Mouse (Mus musculus): Measurements from ENCODE around the gene Tfdp2. TPM values are rescaled to one million over a fixed set of nuclear protein-coding genes. Genes with fewer than 3 reads are reported as not detected.

Gene Tfdp2
- polyA plus RNA-seq, 1 experiment from 2014 or later, result 100 TPM

GRCm38 (mm10) chr9:96371075-96371474 is 175.0 kb downstream of the Tfdp2 start:
- 69% methylated on average over 5 of the region's 5 CpGs for WGBS (ENCODE audit: insufficient replicate concordance)
- Histone ChIP-seq H3K27ac (replicated peaks) (no peak overlapping the region), H3K9me3 (replicated peaks) (no peaks in the 10 kb centered on the region), H3K4me3 (replicated peaks) (no peak overlapping the region), H3K4me2 (no peak overlapping the region), H3K36me3 (replicated peaks) (no peaks in the 10 kb centered on the region), H3K4me1 (replicated peaks) (peaks cover 12% of the 10 kb centered on the region), H3K9ac (no peak overlapping the region), H3K27me3 (no peaks in the 10 kb centered on the region)
- ATAC-seq (ENCODE audit: insufficient read depth), result no peak

Other genes starting within 250 kb of the Tfdp2 start
- 5.1 and 5.6 TPM in 2 replicates for gene Xrn1, start 241.5 kb upstream of the Tfdp2 start, polyA plus RNA-seq (2015; fragmentation: Nextera tagmentation; extraction: Ambion mirVana)
- 0.38 and 0.46 TPM in 2 replicates for gene Gk5, start 76.9 kb upstream of the Tfdp2 start, polyA plus RNA-seq (2015; fragmentation: Nextera tagmentation; extraction: Ambion mirVana)
- 64.4 and 69.4 TPM in 2 replicates for gene Atp1b3, start 168.2 kb downstream of the Tfdp2 start, polyA plus RNA-seq (2015; fragmentation: Nextera tagmentation; extraction: Ambion mirVana)